Mouse (Mus musculus): Measurements from ENCODE around the gene Ppp1r35. TPM values are rescaled to one million over a fixed set of nuclear protein-coding genes. Genes with fewer than 3 reads are reported as not detected.
A peak's percentile ranks its signal among the peaks of the same experiment; 100 is the strongest.

Gene Ppp1r35
- polyA plus RNA-seq, 1 experiment: 75.4 TPM

DNA sequence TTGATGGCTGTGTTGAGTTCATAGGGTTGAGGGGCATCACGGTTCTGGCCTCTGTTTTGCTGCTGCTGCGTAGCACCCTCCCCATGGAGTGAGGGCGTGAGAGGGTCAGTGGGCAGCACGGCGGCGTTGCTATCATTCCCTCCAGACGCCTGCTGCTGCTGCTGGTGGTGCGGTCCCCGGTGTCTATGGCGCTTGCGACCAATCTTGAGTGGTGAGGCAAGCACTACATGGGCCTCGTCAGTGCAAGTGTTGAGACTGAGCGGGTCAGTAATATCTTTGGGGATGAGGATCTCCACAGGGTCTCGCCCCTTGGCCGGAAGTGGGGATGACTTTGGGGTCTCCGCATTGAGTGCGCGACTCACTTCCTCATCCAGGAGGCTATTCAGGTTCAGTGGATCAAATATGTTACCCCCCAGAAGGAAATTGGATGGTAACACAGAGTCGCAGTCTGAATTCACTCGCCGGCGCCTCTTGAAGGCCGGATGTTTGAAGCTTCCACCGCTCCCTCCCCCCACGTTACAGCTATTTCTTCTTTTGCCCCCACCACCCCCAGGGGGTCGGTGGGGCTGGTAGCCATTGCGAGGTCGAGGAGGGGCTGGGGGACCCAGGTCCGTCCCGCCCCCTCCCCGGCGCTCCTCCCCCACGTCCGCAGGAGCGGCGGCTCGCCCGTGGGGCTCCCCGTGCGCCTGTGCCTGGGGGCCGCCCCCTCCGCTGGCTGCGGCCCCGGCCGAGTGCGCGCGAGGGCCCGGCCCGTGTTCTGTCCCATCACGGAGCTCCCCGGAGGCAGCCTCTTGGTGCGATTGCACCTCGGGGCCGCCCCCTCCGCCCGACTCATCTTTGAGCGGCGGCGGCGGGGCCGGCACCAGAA, 6.7 kb downstream of the Ppp1r35 start:
- TF ChIP-seq CTCF (IDR thresholded peaks at IDR 0.05; ENCODE audit: extremely low read depth, insufficient read length, insufficient replicate concordance, low read depth, low read length) (no peak), POLR2A (IDR thresholded peaks at IDR 0.05; ENCODE audit: low read depth, low read length) (no peak)
- whole genome bisulfite sequencing: 1% methylated on average over 61 of the region's 62 CpGs
- H3K36me3 ChIP-seq (ENCODE audit: control insufficient read depth, insufficient read depth, low read length): peaks cover 30% of the 10 kb centered on the region
- H3K27ac ChIP-seq (ENCODE audit: insufficient read depth, low read depth, low read length): peak overlapping the region; percentile 95
- peak overlapping the region; percentile 93 for H3K4me3 ChIP-seq (ENCODE audit: low read depth, low read length)
- no peaks in the 10 kb centered on the region for H3K27me3 ChIP-seq (ENCODE audit: control insufficient read depth, insufficient read depth, low read length)
- peaks cover 19% of the 10 kb centered on the region for H3K4me1 ChIP-seq (ENCODE audit: control insufficient read depth, insufficient read depth, insufficient read length, low read length)

DNA sequence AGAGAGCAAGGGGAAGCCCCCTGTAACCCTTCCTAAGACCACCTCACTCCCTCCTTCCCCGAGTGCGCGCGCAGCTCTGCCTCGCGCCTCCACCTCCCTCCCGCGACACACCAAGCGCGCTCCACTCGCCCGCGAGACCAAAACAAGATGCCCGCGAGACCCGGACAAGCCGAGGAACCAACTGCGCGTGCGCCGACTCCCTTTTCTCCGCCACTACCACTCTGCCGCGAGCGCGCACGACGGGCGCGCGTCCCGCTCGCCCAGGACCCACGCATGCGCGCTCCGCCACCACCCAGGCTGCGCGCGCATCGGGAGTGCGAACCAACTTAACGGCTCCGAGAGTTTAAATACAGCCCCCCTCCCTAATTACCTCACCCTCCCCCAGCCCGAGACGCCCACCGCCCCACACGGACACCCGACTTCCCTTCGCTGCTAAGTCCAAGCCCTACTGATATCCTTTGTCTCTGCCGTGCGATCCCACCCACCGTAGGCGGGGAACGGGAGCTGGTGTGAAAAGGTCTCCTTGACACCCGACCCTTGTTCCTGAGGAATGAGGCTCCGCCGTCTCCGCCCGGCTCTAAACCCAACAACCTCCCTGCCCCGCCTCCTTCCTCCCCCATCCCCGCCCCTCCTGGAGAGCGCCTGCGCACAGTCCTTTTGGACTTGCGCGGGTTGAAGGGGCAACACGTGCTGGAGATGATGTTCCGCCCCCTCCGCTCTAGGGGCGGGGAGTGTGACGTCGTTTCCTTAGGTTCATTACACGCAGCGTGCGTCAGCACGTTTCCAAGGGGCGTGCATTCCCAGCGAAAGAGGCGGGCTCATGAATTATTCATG, 7.7 kb downstream of the Ppp1r35 start:
- Histone ChIP-seq H3K27me3 (ENCODE audit: control insufficient read depth, insufficient read depth, low read length) (no peaks in the 10 kb centered on the region), H3K4me3 (ENCODE audit: low read depth, low read length) (peak overlapping the region; percentile 93), H3K36me3 (ENCODE audit: control insufficient read depth, insufficient read depth, low read length) (peaks cover 26% of the 10 kb centered on the region), H3K4me1 (ENCODE audit: control insufficient read depth, insufficient read depth, insufficient read length, low read length) (peaks cover 19% of the 10 kb centered on the region), H3K27ac (ENCODE audit: insufficient read depth, low read depth, low read length) (peak overlapping the region; percentile 95)
- whole genome bisulfite sequencing: under 1% methylated on average over 79 of the region's 79 CpGs
- TF ChIP-seq CTCF (IDR thresholded peaks at IDR 0.05; ENCODE audit: extremely low read depth, insufficient read length, insufficient replicate concordance, low read depth, low read length) (no peak), POLR2A (IDR thresholded peaks at IDR 0.05; ENCODE audit: low read depth, low read length) (peak; percentile 94)

DNA sequence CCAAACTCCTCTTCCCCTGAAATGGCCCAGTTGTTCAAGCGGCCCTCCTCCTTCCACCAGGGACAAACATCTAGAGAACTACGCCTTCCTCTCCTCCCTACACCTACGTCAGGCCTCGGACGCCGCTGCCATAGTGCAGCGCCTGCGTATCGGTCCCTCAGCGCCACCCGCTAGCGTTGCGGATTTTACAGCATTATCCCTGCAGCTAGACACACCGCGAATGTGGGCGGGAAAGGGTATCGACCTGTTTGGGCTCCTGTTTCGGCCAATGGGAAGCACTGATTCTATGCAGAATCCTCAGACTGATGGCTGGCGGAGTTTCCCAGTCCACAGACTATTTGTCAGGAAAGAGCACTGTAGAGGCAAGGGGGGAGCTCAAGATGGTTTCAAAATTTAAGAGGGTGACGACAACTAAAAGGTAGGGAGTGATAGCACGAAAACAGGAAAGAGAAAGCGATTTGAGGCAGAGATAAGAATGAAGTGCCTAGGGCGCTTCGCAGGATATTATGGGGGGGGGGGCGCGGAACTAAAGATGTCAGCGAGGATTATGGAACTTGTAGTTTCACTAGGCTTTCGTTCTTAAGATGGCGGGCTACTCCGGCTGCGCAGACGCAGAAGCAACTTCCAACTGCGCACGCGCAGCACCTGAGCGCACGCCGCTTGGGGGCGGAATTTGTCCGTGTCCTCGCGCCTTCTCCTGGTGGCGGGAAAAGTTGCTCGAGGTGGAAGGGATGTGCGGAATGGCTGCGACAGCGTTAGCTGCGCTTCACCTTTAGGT, 8.7 kb downstream of the Ppp1r35 start, which contains the start of the genes Mepce and Zcwpw1:
Gene Mepce (minus strand): TSS at position 505 of the 778 bp plus-strand sequence.
Gene Zcwpw1 (plus strand): TSS at position 648 of the 778 bp plus-strand sequence.
- H3K4me1 ChIP-seq (ENCODE audit: control insufficient read depth, insufficient read depth, insufficient read length, low read length): peaks cover 19% of the 10 kb centered on the region
- no peaks in the 10 kb centered on the region for H3K27me3 ChIP-seq (ENCODE audit: control insufficient read depth, insufficient read depth, low read length)
- peak within 1 kb of the TSS; percentile 93 for H3K4me3 ChIP-seq (ENCODE audit: low read depth, low read length)
- TF ChIP-seq CTCF (IDR thresholded peaks at IDR 0.05; ENCODE audit: extremely low read depth, insufficient read length, insufficient replicate concordance, low read depth, low read length) (peak; percentile 74; the same call in 1 of the 2 replicates), POLR2A (IDR thresholded peaks at IDR 0.05; ENCODE audit: low read depth, low read length) (peak; percentile 54; the same call in 1 of the 2 replicates)
- peaks cover 18% of the 10 kb centered on the region for H3K36me3 ChIP-seq (ENCODE audit: control insufficient read depth, insufficient read depth, low read length)
- peak within 1 kb of the TSS; percentile 95 for H3K27ac ChIP-seq (ENCODE audit: insufficient read depth, low read depth, low read length)
- under 1% methylated on average over 48 of the region's 48 CpGs for WGBS

GRCm38 (mm10) chr5:137788171-137788570, 9.5 kb downstream of the Ppp1r35 start:
- H3K27me3 ChIP-seq (ENCODE audit: control insufficient read depth, insufficient read depth, low read length): no peaks in the 10 kb centered on the region
- WGBS: 77% methylated on average over 24 of the region's 24 CpGs
- peaks cover 19% of the 10 kb centered on the region for H3K4me1 ChIP-seq (ENCODE audit: control insufficient read depth, insufficient read depth, insufficient read length, low read length)
- peaks cover 9% of the 10 kb centered on the region for H3K36me3 ChIP-seq (ENCODE audit: control insufficient read depth, insufficient read depth, low read length)
- no peak overlapping the region for H3K27ac ChIP-seq (ENCODE audit: insufficient read depth, low read depth, low read length)
- peak overlapping the region; percentile 44 for H3K4me3 ChIP-seq (ENCODE audit: low read depth, low read length)
- TF ChIP-seq POLR2A (IDR thresholded peaks at IDR 0.05; ENCODE audit: low read depth, low read length): no peak
- no peak for TF ChIP-seq CTCF (IDR thresholded peaks at IDR 0.05; ENCODE audit: extremely low read depth, insufficient read length, insufficient replicate concordance, low read depth, low read length)

DNA sequence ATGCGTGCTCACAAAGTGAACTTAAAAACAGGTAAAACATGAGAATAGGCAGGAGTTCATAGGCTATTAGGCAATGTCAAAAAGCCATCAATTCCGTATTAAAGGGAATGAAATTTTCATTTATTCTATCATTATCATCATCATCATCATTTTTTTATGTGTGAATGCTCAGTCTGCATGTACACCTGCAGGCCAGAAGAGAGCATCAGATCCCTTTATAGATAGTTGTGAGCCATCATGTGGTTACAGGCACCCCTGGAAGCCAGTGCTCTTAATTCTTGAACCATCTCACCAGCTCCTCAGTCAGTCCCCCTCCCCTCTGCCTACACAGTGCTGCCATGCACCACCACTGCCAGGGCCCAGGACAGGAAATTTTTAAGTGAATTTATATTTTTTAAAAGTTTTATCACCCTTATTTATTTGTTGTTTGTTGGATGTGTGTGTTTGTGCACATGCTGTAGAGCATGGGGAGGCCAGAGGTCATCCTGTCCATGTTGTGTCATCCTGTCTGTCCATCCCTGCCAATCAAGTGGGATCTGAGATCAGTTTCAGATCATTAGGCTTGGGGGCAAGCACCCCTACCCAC, 10.4 kb downstream of the Ppp1r35 start:
- Histone ChIP-seq H3K4me3 (ENCODE audit: low read depth, low read length) (no peak overlapping the region), H3K27ac (ENCODE audit: insufficient read depth, low read depth, low read length) (no peak overlapping the region), H3K36me3 (ENCODE audit: control insufficient read depth, insufficient read depth, low read length) (0 out of 2 replicates have a peak, but pooled peaks cover 2% of the 10 kb centered on the region), H3K27me3 (ENCODE audit: control insufficient read depth, insufficient read depth, low read length) (no peaks in the 10 kb centered on the region), H3K4me1 (ENCODE audit: control insufficient read depth, insufficient read depth, insufficient read length, low read length) (peaks cover 14% of the 10 kb centered on the region)
- WGBS: 93% methylated on average over 2 of the region's 2 CpGs
- TF ChIP-seq POLR2A (IDR thresholded peaks at IDR 0.05; ENCODE audit: low read depth, low read length) (no peak), CTCF (IDR thresholded peaks at IDR 0.05; ENCODE audit: extremely low read depth, insufficient read length, insufficient replicate concordance, low read depth, low read length) (no peak)

DNA sequence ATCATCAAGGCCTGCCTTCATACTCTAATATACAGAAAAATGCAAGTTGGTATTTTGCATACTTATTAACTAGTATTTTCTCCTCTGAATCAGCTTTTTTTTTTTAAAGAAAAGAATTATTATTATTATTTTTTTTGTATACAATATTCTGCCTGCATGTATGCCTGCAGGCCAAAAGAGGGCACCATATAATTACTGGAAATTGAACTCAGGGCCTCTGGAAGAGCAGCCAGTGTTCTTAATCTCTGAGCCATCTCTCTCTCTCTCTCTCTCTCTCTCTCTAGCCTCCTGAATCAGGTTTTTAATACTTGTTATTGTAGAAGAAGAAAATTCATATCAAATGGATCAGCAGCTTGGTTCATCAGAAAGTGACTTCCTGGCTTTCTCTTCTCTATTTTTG, 12.9 kb downstream of the Ppp1r35 start:
- Histone ChIP-seq H3K4me3 (ENCODE audit: low read depth, low read length) (no peak overlapping the region), H3K36me3 (ENCODE audit: control insufficient read depth, insufficient read depth, low read length) (no peaks in the 10 kb centered on the region), H3K4me1 (ENCODE audit: control insufficient read depth, insufficient read depth, insufficient read length, low read length) (peaks cover 1% of the 10 kb centered on the region; the same call in 1 of the 2 replicates), H3K27me3 (ENCODE audit: control insufficient read depth, insufficient read depth, low read length) (no peaks in the 10 kb centered on the region), H3K27ac (ENCODE audit: insufficient read depth, low read depth, low read length) (no peak overlapping the region)
- TF ChIP-seq CTCF (IDR thresholded peaks at IDR 0.05; ENCODE audit: extremely low read depth, insufficient read length, insufficient replicate concordance, low read depth, low read length) (no peak), POLR2A (IDR thresholded peaks at IDR 0.05; ENCODE audit: low read depth, low read length) (no peak)
